Mouse (Mus musculus) monocyte, adult 5-6 weeks (primary cell): ENCODE measurements around the gene Snip1. TPM values are rescaled to one million over a fixed set of nuclear protein-coding genes. Genes with fewer than 3 reads are reported as not detected.

Experiments used
- total RNA-seq: library from RNA; stranded (forward); fragments of 200-1000, 200-491, 200-594 nt; gene quantifications from 3 replicates; pipeline ENCODE4 v1.2.3, GENCODE M21; 2017

Snip1 gene
- total RNA-seq, 1 experiment from 2014 or later = 40.5 TPM

Other genes starting within 250 kb of the Snip1 start
- 28.9 to 39.6 TPM (median 38.2 TPM) in 3 replicates for gene Yrdc, start 216.0 kb upstream of the Snip1 start, total RNA-seq
- 5.5 to 6.7 TPM (median 6.5 TPM) in 3 replicates for gene 1110065P20Rik, start 215.5 kb upstream of the Snip1 start, total RNA-seq
- gene Maneal, start 204.5 kb upstream of the Snip1 start, total RNA-seq = 0.53 to 0.76 TPM in 2 of 3 replicates, not detected in the other
- not detected in 3 replicates for gene Epha10, start 185.8 kb upstream of the Snip1 start, total RNA-seq
- 13.3 to 21.1 TPM (median 17.5 TPM) in 3 replicates for gene 9930104L06Rik, start 129.6 kb upstream of the Snip1 start, total RNA-seq
- gene Cdca8, start 127.4 kb upstream of the Snip1 start, total RNA-seq = 1.3 to 2.7 TPM (median 2.0 TPM) in 3 replicates
- not detected in 3 replicates for gene Rspo1, start 80.2 kb upstream of the Snip1 start, total RNA-seq
- gene Gnl2, start 50.1 kb upstream of the Snip1 start, total RNA-seq = 115 to 144 TPM (median 122 TPM) in 3 replicates
- gene Dnali1, start 969 bp upstream of the Snip1 start, total RNA-seq = 0.43 TPM in 1 of 3 replicates, not detected in the others
- gene Meaf6, start 18.5 kb downstream of the Snip1 start, total RNA-seq = 17.3 to 37.0 TPM (median 34.6 TPM) in 3 replicates
- gene Zc3h12a, start 61.2 kb downstream of the Snip1 start, total RNA-seq = 21.4 to 36.0 TPM (median 24.0 TPM) in 3 replicates